ENCODE assay signal across 7 mouse cellular contexts in the genomic region with DNA sequence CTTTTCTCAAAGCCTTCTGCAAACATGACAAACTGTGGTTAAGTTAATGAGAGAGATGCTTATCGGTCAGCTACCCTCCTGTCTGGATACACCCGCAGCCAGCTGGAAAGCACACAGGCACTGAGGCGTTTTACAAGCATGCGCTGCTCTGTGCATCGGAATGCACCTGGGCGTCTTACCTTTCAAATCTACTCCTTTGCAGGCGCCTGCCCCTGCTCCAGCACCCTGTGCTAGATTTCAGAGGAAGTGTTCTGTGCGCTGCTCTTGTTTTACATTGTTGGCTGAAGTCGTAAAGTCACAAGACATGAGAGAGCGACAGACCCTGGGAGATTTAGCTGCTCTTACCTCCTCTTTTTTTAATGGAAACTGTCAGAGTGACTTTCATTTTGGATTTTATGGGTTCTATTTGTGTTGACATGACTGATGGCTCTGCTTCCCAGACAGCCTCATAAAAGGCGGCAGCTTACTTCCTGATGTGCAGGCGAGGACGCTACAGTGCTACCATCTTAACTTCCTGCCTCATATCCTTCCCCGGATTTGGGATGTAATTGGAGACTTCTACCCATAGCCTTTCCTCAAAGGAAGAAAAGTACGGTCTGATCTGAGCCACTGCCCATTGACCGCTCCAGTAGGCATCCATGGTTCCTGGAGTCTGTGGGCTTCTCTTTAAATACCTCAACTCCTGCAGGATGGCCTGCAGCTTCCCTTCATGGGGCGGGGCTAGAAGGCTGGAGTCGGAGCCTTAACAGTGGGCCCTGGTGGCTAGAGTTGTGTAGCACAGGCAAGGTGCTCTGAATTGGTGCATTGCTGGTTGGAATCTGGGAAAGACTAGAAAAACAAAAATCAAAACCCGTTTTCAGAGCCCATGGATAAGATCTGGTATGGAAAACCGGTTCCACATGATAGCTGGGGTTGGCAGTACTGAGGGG. TPM values are rescaled to one million over a fixed set of nuclear protein-coding genes. Genes with fewer than 3 reads are reported as not detected.
DNase-seq lines count a peak whose midpoint lies in the region; ATAC-seq and TF ChIP-seq lines count a peak whose summit lies in the region.

No protein-coding gene starts in this region.

- no peak overlapping the region for H3K9ac ChIP-seq in liver, embryonic 12.5 days

- H3K4me1 ChIP-seq in liver, embryonic 12.5 days = no peaks in the 10 kb centered on the region
- no peaks in the 10 kb centered on the region for H3K4me1 ChIP-seq in testis, adult 2 months (ENCODE audit: control insufficient read depth, insufficient read depth, low read length)

- no peak for TF ChIP-seq POLR2A in testis, adult 2 months (IDR thresholded peaks at IDR 0.05; ENCODE audit: control insufficient read depth, low read depth, low read length)

- intact Hi-C loops in left cerebral cortex, postnatal 4 days (cut with DNase I) = no loop called here

- TF ChIP-seq CTCF in testis, adult 2 months (IDR thresholded peaks at IDR 0.05; ENCODE audit: control insufficient read depth, insufficient read depth, insufficient replicate concordance, low read depth, low read length) = 0 out of 2 replicates have a peak, but pooled peaks have one; percentile 9

- ATAC-seq in liver, embryonic 12.5 days = no peak

- DNase-seq in 3T3-L1 (ENCODE audit: low read depth, low spot score) (peak; percentile 41), A20 (ENCODE audit: low read depth, low spot score) (peak; percentile 80)
- peak; percentile 70 for DNase-seq in forelimb bud, embryonic 11.5 days (ENCODE audit: low read depth, low spot score)
- no peak for DNase-seq in layer of hippocampus, postnatal 14 days (ENCODE audit: low spot score in 2 of 2)
- no peak for DNase-seq in left cerebral cortex, postnatal 4 days

- WGBS in liver, embryonic 12.5 days (ENCODE audit: insufficient replicate concordance) = 43% methylated on average over 20 of the region's 20 CpGs

- H3K4me2 ChIP-seq in liver, embryonic 12.5 days = peak overlapping the region; percentile 26; the same call in 1 of the 2 replicates

- H3K27ac ChIP-seq in liver, embryonic 12.5 days = no peak overlapping the region
- no peak overlapping the region for H3K27ac ChIP-seq in testis, adult 2 months (ENCODE audit: control insufficient read depth, insufficient read depth, low read depth, low read length)

- H3K4me3 ChIP-seq in liver, embryonic 12.5 days = no peak overlapping the region
- H3K4me3 ChIP-seq in testis, adult 2 months (ENCODE audit: control insufficient read depth, low read depth, low read length) = no peak overlapping the region

- no peaks in the 10 kb centered on the region for H3K36me3 ChIP-seq in liver, embryonic 12.5 days
- H3K36me3 ChIP-seq in testis, adult 2 months (ENCODE audit: control insufficient read depth, insufficient read depth, low read length) = no peaks in the 10 kb centered on the region

- H3K9me3 ChIP-seq in liver, embryonic 12.5 days (replicated peaks) = no peaks in the 10 kb centered on the region

- peaks cover 3% of the 10 kb centered on the region; the same call in 1 of the 2 replicates for H3K27me3 ChIP-seq in liver, embryonic 12.5 days (replicated peaks)
- no peaks in the 10 kb centered on the region for H3K27me3 ChIP-seq in testis, adult 2 months (ENCODE audit: control insufficient read depth, insufficient read depth, low read length)

RNA-seq across cellular contexts. Expression of gene Thsd4, which starts 40.9 kb away (rescaled TPM):
- polyA plus RNA-seq in liver, embryonic 12.5 days (2016; fragmentation: Nextera tagmentation; extraction: Ambion mirVana) = 3.3 and 3.7 TPM in 2 replicates
- polyA plus RNA-seq in testis, adult 2 months (2012; rRNA removed) = 1.4 TPM in 2 replicates
- total RNA-seq in layer of hippocampus, postnatal 14 days (2021) = 10 to 100 TPM; 36.4 to 37.8 TPM
- 10 to 100 TPM; 10.1 to 12.4 TPM for total RNA-seq in left cerebral cortex, postnatal 4 days (2021)

Comparison
In these comparisons a context has a peak if more than half of its experiments do, and no peak if none do; other contexts are left out.
1. DNase-seq: peak in 3T3-L1 (single experiment), A20 (single experiment) and forelimb bud, embryonic 11.5 days (single experiment); none in layer of hippocampus, postnatal 14 days (0 of 2) and left cerebral cortex, postnatal 4 days (single experiment).